Mouse (Mus musculus): ENCODE data around the gene Chst8. TPM values are rescaled to one million over a fixed set of nuclear protein-coding genes. Genes with fewer than 3 reads are reported as not detected.

The Chst8 gene
- polyA plus RNA-seq, 1 experiment = not detected

GRCm38 (mm10) chr7:34721650-34722048 is 90.9 kb downstream of the Chst8 start:
- no peak for TF ChIP-seq POLR2A (IDR thresholded peaks at IDR 0.05; ENCODE audit: low read depth, low read length)
- TF ChIP-seq CTCF (IDR thresholded peaks at IDR 0.05; ENCODE audit: borderline replicate concordance, insufficient read depth, low read length) = no peak
- Histone ChIP-seq H3K4me3 (ENCODE audit: insufficient read depth, low read length) (no peak overlapping the region), H3K4me1 (ENCODE audit: control insufficient read depth, insufficient read depth, low read length) (0 out of 2 replicates have a peak, but pooled peaks cover 4% of the 10 kb centered on the region), H3K27ac (ENCODE audit: insufficient read depth, low read length) (no peak overlapping the region)

- H3K4me3 ChIP-seq (ENCODE audit: insufficient read depth, low read length) = no peak overlapping the region
- TF ChIP-seq CTCF (IDR thresholded peaks at IDR 0.05; ENCODE audit: borderline replicate concordance, insufficient read depth, low read length) (no peak), POLR2A (IDR thresholded peaks at IDR 0.05; ENCODE audit: low read depth, low read length) (no peak)
- 0 out of 2 replicates have a peak, but pooled peaks cover 4% of the 10 kb centered on the region for H3K4me1 ChIP-seq (ENCODE audit: control insufficient read depth, insufficient read depth, low read length)
- no peak overlapping the region for H3K27ac ChIP-seq (ENCODE audit: insufficient read depth, low read length)
Observed at GRCm38 (mm10) chr7:34720882-34721649, 91.4 kb downstream of the Chst8 start.

GRCm38 (mm10) chr7:34719599-34719998 is 92.9 kb downstream of the Chst8 start:
- H3K4me1 ChIP-seq (ENCODE audit: control insufficient read depth, insufficient read depth, low read length) = 0 out of 2 replicates have a peak, but pooled peaks cover 4% of the 10 kb centered on the region

GRCm38 (mm10) chr7:34718651-34719050 is 93.9 kb downstream of the Chst8 start:
- H3K27ac ChIP-seq (ENCODE audit: insufficient read depth, low read length) = no peak overlapping the region
- no peak overlapping the region for H3K4me3 ChIP-seq (ENCODE audit: insufficient read depth, low read length)
- H3K4me1 ChIP-seq (ENCODE audit: control insufficient read depth, insufficient read depth, low read length) = 0 out of 2 replicates have a peak, but pooled peaks cover 4% of the 10 kb centered on the region
- TF ChIP-seq CTCF (IDR thresholded peaks at IDR 0.05; ENCODE audit: borderline replicate concordance, insufficient read depth, low read length) (no peak), POLR2A (IDR thresholded peaks at IDR 0.05; ENCODE audit: low read depth, low read length) (no peak)

More at GRCm38 (mm10) chr7:34719599-34719998, 92.9 kb downstream of the Chst8 start:
- H3K4me3 ChIP-seq (ENCODE audit: insufficient read depth, low read length) = no peak overlapping the region
- no peak overlapping the region for H3K27ac ChIP-seq (ENCODE audit: insufficient read depth, low read length)
- TF ChIP-seq POLR2A (IDR thresholded peaks at IDR 0.05; ENCODE audit: low read depth, low read length) = no peak
- peak; percentile 66 for TF ChIP-seq CTCF (IDR thresholded peaks at IDR 0.05; ENCODE audit: borderline replicate concordance, insufficient read depth, low read length)

GRCm38 (mm10) chr7:34717161-34717810 is 95.2 kb downstream of the Chst8 start:
- Histone ChIP-seq H3K4me3 (ENCODE audit: insufficient read depth, low read length) (no peak overlapping the region), H3K27ac (ENCODE audit: insufficient read depth, low read length) (no peak overlapping the region), H3K4me1 (ENCODE audit: control insufficient read depth, insufficient read depth, low read length) (0 out of 2 replicates have a peak, but pooled peaks cover 4% of the 10 kb centered on the region)
- TF ChIP-seq CTCF (IDR thresholded peaks at IDR 0.05; ENCODE audit: borderline replicate concordance, insufficient read depth, low read length) = no peak
- no peak for TF ChIP-seq POLR2A (IDR thresholded peaks at IDR 0.05; ENCODE audit: low read depth, low read length)

- Histone ChIP-seq H3K4me1 (ENCODE audit: control insufficient read depth, insufficient read depth, low read length) (no peaks in the 10 kb centered on the region), H3K4me3 (ENCODE audit: insufficient read depth, low read length) (no peak overlapping the region), H3K27ac (ENCODE audit: insufficient read depth, low read length) (no peak overlapping the region)
- TF ChIP-seq CTCF (IDR thresholded peaks at IDR 0.05; ENCODE audit: borderline replicate concordance, insufficient read depth, low read length) (no peak), POLR2A (IDR thresholded peaks at IDR 0.05; ENCODE audit: low read depth, low read length) (no peak)
Observed at GRCm38 (mm10) chr7:34714848-34715460, 97.6 kb downstream of the Chst8 start.

- no peaks in the 10 kb centered on the region for H3K4me1 ChIP-seq (ENCODE audit: control insufficient read depth, insufficient read depth, low read length)
- TF ChIP-seq POLR2A (IDR thresholded peaks at IDR 0.05; ENCODE audit: low read depth, low read length) (no peak), CTCF (IDR thresholded peaks at IDR 0.05; ENCODE audit: borderline replicate concordance, insufficient read depth, low read length) (no peak)
- no peak overlapping the region for H3K4me3 ChIP-seq (ENCODE audit: insufficient read depth, low read length)
- no peak overlapping the region for H3K27ac ChIP-seq (ENCODE audit: insufficient read depth, low read length)
Observed at GRCm38 (mm10) chr7:34709111-34709510, 103.4 kb downstream of the Chst8 start.

- H3K27ac ChIP-seq (ENCODE audit: insufficient read depth, low read length) = no peak overlapping the region
- TF ChIP-seq POLR2A (IDR thresholded peaks at IDR 0.05; ENCODE audit: low read depth, low read length) = no peak
- TF ChIP-seq CTCF (IDR thresholded peaks at IDR 0.05; ENCODE audit: borderline replicate concordance, insufficient read depth, low read length) = no peak
- H3K4me1 ChIP-seq (ENCODE audit: control insufficient read depth, insufficient read depth, low read length) = no peaks in the 10 kb centered on the region
- no peak overlapping the region for H3K4me3 ChIP-seq (ENCODE audit: insufficient read depth, low read length)
Observed at GRCm38 (mm10) chr7:34704401-34704800, 108.1 kb downstream of the Chst8 start.

GRCm38 (mm10) chr7:34703437-34703836 is 109.1 kb downstream of the Chst8 start:
- Histone ChIP-seq H3K27ac (ENCODE audit: insufficient read depth, low read length) (no peak overlapping the region), H3K4me3 (ENCODE audit: insufficient read depth, low read length) (no peak overlapping the region), H3K4me1 (ENCODE audit: control insufficient read depth, insufficient read depth, low read length) (no peaks in the 10 kb centered on the region)
- TF ChIP-seq CTCF (IDR thresholded peaks at IDR 0.05; ENCODE audit: borderline replicate concordance, insufficient read depth, low read length) (no peak), POLR2A (IDR thresholded peaks at IDR 0.05; ENCODE audit: low read depth, low read length) (no peak)

All from embryonic fibroblast, embryonic 13.5 days (primary cell).